Mouse (Mus musculus) 3T3-L1 (cell line): ENCODE data around the gene Gm4744.
"Not testable (repeated sequence)": the region's sequence is repeated elsewhere in the genome, so short reads cannot be mapped to it uniquely, and the experiment has no call there.

Experiments used
- DNase-seq: peaks from one replicate; pipeline ENCODE4 v3.0.0-alpha.2; 2015; ENCODE audit warnings: low read depth, low spot score

The Gm4744 gene

DNA sequence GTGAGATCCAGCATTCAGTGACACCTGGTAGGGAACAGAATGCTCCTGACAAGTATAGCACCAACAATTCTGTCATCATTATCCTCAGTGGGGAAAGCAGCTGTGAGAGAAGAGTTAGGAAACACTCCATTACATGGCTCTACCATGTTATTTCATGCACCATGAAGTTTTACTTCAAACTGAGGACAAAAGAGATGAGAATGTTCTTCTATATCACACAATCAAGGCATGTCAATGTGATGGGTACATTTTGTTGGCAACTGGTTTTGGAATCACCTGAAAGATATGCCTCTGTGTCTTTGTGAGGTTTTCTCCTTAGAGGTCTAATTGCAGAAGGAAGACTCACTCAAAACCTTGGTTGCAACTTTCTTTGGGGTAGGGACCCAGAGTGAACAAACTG is at the start of gene Gm4744:
Gene Gm4744 (minus strand): TSS at position 101 of the 400 bp plus-strand sequence.
- no peak for DNase-seq

- DNase-seq: not testable (repeated sequence)
Measured at GRCm38 (mm10) chr6:40999379-40999778, 47.7 kb upstream of the Gm4744 start, which contains the start of gene Gm2663. Gene Gm2663, minus strand, starts transcription at chr6:40999479.

GRCm38 (mm10) chr6:40964454-40964853 is 12.8 kb upstream of the Gm4744 start, which contains the start of gene 1810009J06Rik:
Gene 1810009J06Rik, plus strand, starts transcription at chr6:40964754.
- DNase-seq: not testable (repeated sequence)

DNA sequence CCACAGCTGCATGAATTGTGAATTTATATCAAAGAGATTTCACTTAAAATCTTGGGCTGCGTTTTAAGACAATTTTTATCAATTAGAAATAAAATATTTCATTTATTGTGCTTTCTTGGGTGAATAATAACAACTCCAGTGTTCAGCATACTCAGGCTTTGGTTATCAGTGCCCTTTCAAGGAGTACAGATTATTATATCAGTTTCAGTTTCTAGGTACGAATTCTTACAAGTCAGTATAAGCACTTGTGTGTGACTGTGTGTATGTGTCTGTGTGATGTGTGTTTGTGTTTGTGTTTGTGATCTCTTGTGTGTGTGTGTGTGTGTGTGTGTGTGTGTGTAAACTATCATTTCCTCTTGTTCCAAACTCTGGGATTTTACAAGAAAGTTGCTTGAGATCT is 2.0 kb upstream of the Gm4744 start:
- no peak for DNase-seq

- no peak for DNase-seq
Measured at GRCm38 (mm10) chr6:40940457-40940856, 11.2 kb downstream of the Gm4744 start, which contains the start of gene 1700074P13Rik. Gene 1700074P13Rik, minus strand, starts transcription at chr6:40940557.

- DNase-seq: no peak
Measured at GRCm38 (mm10) chr6:40919954-40920353, 31.7 kb downstream of the Gm4744 start.

DNA sequence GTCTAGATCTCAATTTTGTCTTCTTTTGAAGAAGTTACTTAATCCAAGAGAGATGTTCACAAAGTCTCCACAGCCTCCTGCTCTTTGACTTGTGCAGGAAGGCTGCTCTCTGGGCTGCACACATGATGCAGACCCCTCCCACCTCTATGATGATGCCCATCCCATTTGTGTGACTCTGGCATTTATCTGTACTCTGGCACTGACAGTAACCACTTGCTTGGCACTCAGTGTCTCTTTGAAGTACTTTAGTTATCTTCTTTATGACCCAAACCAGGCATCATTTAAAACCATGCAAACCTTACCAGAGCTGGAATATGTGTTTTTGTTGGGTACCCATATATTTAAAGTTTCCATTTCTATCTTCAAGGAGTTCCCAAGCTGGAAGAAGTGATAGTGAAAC is 51.4 kb downstream of the Gm4744 start, which contains the start of gene Prss58:
Gene Prss58 (minus strand): TSS at position 101 of the 400 bp plus-strand sequence.
- no peak for DNase-seq
